Mouse (Mus musculus): ENCODE results near the gene Timp2.

DNA sequence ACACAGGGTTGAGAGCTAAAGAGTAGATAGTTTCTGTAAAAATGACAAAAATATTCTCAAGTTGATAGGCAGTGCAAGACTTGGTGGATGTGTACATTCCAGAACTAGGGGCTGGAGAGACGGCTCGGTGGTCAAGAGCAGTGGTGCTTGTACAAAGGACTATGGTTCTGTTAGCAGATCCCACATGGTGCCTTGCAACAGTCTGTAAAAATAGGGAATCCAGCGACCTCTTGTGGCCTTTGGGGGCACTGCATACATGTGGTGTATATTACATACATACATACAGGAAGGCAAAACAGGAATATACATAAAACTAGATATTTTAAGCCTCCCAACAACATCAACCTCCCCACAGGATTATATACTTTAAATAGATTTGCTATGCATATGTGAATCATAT, 12.8 kb upstream of the Timp2 start:
- TF ChIP-seq CTCF (IDR thresholded peaks at IDR 0.05; ENCODE audit: borderline replicate concordance, control insufficient read depth, extremely low read depth, insufficient read depth, low read length, poor library complexity) (no peak), POLR2A (IDR thresholded peaks at IDR 0.05; ENCODE audit: control insufficient read depth, extremely low read depth, insufficient read depth, low read length, poor library complexity) (no peak)
